Mouse (Mus musculus) midbrain, embryonic 12.5 days (tissue): Measurements from ENCODE around the gene Dnmt1. TPM values are rescaled to one million over a fixed set of nuclear protein-coding genes. Genes with fewer than 3 reads are reported as not detected.
A peak's percentile ranks its signal among the peaks of the same experiment; 100 is the strongest.

Experiments
- ATAC-seq: fragments of 200-750 bp; cut with Nextera tagmentation; 2 replicates; pipeline ENCODE4 v1.8.0; 2017; ENCODE audit warnings: low read depth, moderate TSS enrichment, moderate library complexity; ENCODE audit not compliant: low FRiP score
- H3K27ac ChIP-seq: fragments of 300-500 bp; sonication (generic); replicated peaks from 2 replicates; pipeline ENCODE4 v1.5.1; 2016; ENCODE audit warnings: mild to moderate bottlenecking
- H3K27me3 ChIP-seq: fragments of 300-500 bp; sonication (generic); 2 replicates; pipeline ENCODE4 v1.6.1; 2016; ENCODE audit warnings: mild to moderate bottlenecking
- H3K36me3 ChIP-seq: fragments of 300-500 bp; sonication (generic); 2 replicates; pipeline ENCODE4 v1.6.1; 2016
- H3K4me1 ChIP-seq: fragments of 300-500 bp; sonication (generic); 2 replicates; pipeline ENCODE4 v1.6.1; 2016
- H3K4me2 ChIP-seq: fragments of 300-500 bp; sonication (generic); replicated peaks from 2 replicates; pipeline ENCODE4 v1.6.1; 2016; ENCODE audit warnings: mild to moderate bottlenecking, moderate library complexity
- H3K4me3 ChIP-seq: fragments of 300-500 bp; sonication (generic); 2 replicates; pipeline ENCODE4 v1.5.1; 2016; ENCODE audit warnings: mild to moderate bottlenecking
- H3K9ac ChIP-seq: fragments of 300-500 bp; sonication (generic); replicated peaks from 2 replicates; pipeline ENCODE4 v1.6.1; 2016; ENCODE audit warnings: mild to moderate bottlenecking, moderate library complexity
- H3K9me3 ChIP-seq: fragments of 300-500 bp; sonication (generic); 2 replicates; pipeline ENCODE4 v1.6.1; 2016; ENCODE audit warnings: mild to moderate bottlenecking
- WGBS: fragments of 180-500 bp; shearing (Covaris S2); methylation state at CpG from one replicate; pipeline ENCODE4 v1.1.7; 2016; 5-methylcytosine and 5-hydroxymethylcytosine counted together
- polyA plus RNA-seq: library from polyadenylated mRNA; unstranded; fragments of >200 nt; fragmentation: Nextera tagmentation; extraction: Ambion mirVana; gene quantifications from 2 replicates; pipeline ENCODE4 v1.2.1, GENCODE M21; 2016

The Dnmt1 gene
- polyA plus RNA-seq, 1 experiment from 2014 or later = 109 TPM

DNA sequence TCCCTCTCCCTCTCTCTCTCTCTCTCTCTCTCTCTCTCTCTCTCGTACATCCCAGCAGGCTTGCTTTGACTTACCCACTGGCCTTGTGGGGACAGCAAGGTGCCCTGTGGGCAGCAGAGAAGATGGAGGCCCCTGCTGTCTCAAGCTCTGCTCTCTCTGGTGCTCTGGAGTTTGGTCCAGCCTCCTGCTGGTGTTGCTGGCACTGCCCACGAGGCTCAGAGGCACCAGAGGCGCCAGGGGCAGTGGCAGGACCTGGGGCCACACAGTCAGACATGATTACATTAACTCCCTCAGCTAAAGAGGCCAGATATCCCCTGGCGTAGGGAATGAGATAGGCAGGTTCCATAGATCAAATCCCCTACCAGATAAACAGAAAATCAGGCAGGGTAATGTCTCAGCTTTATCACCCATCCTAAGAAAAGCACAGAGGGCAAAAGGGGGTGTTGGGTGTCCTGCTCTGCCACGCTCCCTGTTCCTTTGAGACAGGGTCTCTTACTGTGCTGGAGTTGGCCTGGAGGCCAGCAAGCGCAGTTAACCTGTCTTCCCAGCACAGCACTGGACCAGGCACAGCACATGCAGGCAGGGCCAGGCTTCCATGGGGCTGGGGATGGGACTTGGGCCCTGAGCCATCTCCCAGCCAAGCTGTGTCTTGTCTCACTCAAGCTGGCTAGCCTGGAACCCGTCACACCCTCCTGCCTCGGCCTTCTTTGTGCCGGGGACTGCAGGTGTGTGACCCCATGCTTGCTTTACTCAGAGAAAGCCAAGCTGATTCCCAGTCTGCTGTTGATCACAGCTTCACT lies 83.2 kb downstream of the Dnmt1 start:
- Histone ChIP-seq H3K36me3 (no peaks in the 10 kb centered on the region), H3K9ac (no peak overlapping the region), H3K4me3 (no peak overlapping the region), H3K27me3 (peaks cover 5% of the 10 kb centered on the region; the same call in 1 of the 2 replicates), H3K27ac (no peak overlapping the region), H3K4me1 (0 out of 2 replicates have a peak, but pooled peaks cover 5% of the 10 kb centered on the region), H3K4me2 (no peak overlapping the region), H3K9me3 (no peaks in the 10 kb centered on the region)
- no peak for ATAC-seq
- WGBS = 72% methylated on average over 9 of the region's 9 CpGs

DNA sequence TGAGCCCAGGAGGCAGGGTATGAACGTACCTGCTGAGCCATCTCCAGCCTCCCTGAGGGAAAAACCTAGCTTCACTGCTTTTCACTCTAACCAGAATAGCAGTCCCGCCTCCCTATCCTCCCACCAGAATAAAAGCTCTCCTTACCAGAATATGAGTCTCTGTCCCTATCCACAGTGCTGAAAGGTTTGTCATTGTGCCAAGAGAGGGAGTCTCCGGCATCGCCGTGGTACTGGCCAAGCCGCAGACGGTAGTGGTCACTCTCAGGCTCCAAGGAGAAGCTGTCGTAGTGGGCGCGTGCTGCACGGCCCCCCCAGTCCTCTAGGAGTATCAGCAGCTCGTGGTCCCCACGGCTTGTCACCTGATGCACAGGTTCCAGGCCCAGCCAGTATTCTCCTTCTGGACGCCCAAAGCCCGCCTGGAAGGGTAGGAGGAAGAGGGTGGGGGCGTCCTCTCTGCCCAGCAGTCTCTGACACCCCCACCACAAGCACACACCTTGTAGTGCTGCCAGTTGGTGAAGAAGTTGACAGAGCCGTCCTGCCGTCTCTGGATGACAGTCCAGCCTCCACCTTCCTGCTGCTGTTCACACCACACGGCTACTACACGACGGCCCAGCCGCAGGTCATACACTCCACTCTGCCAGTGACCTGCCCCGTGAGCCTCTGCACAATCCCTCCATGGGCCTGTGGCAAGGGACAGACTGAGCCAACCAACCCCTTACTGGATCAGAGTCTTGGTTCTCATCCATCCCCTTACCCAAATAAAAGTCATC lies 84.5 kb downstream of the Dnmt1 start:
- 67% methylated on average over 23 of the region's 23 CpGs for WGBS
- no peaks in the 10 kb centered on the region for H3K36me3 ChIP-seq
- no peak overlapping the region for H3K4me3 ChIP-seq
- 0 out of 2 replicates have a peak, but pooled peaks cover 5% of the 10 kb centered on the region for H3K4me1 ChIP-seq
- H3K9ac ChIP-seq = no peak overlapping the region
- no peak overlapping the region for H3K27ac ChIP-seq
- no peak overlapping the region for H3K4me2 ChIP-seq
- no peaks in the 10 kb centered on the region for H3K9me3 ChIP-seq
- H3K27me3 ChIP-seq = peaks cover 18% of the 10 kb centered on the region
- no peak for ATAC-seq

DNA sequence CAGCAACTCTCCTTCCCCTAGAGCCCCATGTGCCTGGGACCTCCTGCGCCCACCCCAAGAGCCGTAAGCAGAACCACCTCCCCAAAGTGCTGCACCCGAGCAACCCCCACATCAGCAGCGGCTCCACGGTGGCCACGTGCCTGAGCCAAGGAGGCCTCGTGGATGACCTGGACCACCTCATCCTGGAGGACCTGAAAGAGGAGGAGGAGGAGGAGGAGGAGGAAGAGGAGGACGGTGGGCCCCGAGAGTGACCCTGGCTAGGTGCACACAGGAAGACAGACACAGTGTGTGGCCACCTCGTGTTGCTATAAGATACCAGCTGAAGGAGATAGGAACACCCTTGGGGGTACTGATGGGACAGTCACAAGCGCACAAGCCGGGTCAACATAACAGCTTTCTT lies 86.2 kb downstream of the Dnmt1 start:
- ATAC-seq = no peak
- Histone ChIP-seq H3K27me3 (peaks cover 35% of the 10 kb centered on the region), H3K9me3 (no peaks in the 10 kb centered on the region), H3K36me3 (no peaks in the 10 kb centered on the region), H3K9ac (no peak overlapping the region), H3K4me1 (peaks cover 6% of the 10 kb centered on the region; the same call in 1 of the 2 replicates), H3K4me2 (no peak overlapping the region), H3K27ac (no peak overlapping the region), H3K4me3 (no peak overlapping the region)
- WGBS = 89% methylated on average over 12 of the region's 12 CpGs

DNA sequence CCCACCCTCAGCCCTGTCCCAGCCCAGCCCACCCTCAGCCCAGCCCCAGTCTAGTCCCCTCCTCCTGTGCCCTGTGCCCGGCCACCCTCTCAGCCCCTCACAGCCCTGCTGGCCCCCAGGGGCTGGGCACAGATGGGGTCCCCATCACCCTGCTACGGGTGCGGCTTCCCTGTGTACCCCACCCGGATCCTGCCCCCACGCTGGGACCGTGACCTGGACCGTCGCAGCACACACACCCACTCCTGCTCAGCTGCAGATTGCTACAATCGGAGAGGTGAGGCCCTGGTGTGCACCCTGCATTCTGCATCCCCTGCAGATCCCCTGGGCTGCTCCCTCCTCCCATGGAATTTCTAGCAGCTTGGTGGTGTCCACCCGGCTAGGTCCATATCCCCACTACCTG lies 86.7 kb downstream of the Dnmt1 start:
- H3K4me1 ChIP-seq = peaks cover 8% of the 10 kb centered on the region; the same call in 1 of the 2 replicates
- H3K9me3 ChIP-seq = no peaks in the 10 kb centered on the region
- H3K27ac ChIP-seq = no peak overlapping the region
- ATAC-seq = no peak
- H3K9ac ChIP-seq = no peak overlapping the region
- no peak overlapping the region for H3K4me3 ChIP-seq
- peaks cover 40% of the 10 kb centered on the region for H3K27me3 ChIP-seq
- no peaks in the 10 kb centered on the region for H3K36me3 ChIP-seq
- 91% methylated on average over 10 of the region's 10 CpGs for WGBS
- no peak overlapping the region for H3K4me2 ChIP-seq

DNA sequence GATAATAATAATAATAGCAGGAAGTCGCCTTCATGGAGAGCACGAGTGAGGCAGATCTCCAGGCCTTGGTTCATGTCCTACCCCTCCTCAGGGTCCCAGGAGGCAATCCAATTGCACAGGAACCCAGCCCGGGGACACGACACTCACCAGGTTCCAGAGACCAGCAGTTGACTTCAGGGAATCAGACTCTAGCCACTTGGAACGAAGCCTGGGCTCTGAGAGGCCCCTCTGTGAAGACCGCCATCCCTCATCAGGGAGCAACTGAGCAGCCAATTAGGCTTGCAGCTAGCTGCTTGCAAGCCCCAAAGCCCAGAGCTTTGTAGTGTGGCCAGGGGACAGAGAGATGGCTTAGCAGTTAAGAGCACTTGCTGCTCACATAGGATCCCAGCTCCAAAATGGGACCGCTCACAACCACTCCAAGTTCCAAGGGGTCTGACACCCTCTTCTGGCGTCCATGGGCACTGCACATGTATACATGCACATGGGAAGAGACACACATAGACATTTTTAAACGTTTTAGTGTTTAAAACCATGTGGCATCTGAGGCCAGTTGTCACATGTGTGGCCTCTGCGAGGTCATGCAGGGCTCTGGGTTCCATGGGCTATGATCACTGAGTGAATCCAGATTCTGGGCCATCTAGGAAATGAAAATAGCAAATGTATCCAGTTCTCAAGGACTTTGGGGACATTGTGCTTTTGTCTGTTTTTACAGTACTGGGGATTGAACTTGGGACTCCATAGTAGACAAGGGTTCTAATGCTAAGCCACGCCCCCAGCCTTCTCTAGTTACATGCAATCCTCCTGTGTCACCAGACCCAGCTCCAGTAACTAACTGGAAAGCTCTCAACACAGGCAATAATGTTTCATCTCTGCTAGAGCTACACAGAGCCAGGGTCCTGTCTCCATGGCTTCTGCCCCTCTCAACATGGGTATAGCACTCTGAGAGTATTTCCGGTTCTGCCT lies 89.2 kb downstream of the Dnmt1 start:
- Histone ChIP-seq H3K36me3 (no peaks in the 10 kb centered on the region), H3K27ac (no peak overlapping the region), H3K4me2 (no peak overlapping the region), H3K4me1 (peaks cover 8% of the 10 kb centered on the region; the same call in 1 of the 2 replicates), H3K9me3 (no peaks in the 10 kb centered on the region), H3K27me3 (peaks cover 57% of the 10 kb centered on the region), H3K4me3 (no peak overlapping the region), H3K9ac (no peak overlapping the region)
- ATAC-seq = no peak
- WGBS = 74% methylated on average over 12 of the region's 12 CpGs

DNA sequence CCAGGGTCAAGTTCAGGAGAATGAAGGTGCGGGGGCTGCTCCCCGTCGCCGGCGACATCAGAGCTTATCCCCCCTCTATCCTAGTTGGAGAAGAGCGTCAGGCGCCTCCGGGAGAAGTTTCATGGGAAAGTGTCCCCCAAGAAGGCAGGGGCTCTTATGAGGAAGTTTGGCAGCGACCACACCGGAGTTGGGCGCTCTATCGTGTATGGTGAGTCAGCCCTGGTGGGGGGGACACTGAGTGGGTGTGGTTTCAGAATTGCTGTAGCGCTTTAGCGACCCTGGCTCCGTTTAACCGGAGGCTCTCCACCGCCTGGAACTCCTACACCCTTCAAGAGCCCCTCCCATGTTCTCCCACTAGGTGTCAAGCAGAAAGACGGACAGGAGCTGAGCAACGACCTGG lies 90.4 kb downstream of the Dnmt1 start:
- H3K4me2 ChIP-seq = no peak overlapping the region; the same call in 1 of the 2 replicates
- H3K4me3 ChIP-seq = no peak overlapping the region
- no peaks in the 10 kb centered on the region for H3K9me3 ChIP-seq
- H3K27ac ChIP-seq = no peak overlapping the region
- WGBS = 7% methylated on average over 19 of the region's 19 CpGs
- ATAC-seq = no peak
- no peaks in the 10 kb centered on the region for H3K36me3 ChIP-seq
- peaks cover 61% of the 10 kb centered on the region for H3K27me3 ChIP-seq
- H3K9ac ChIP-seq = no peak overlapping the region
- peaks cover 8% of the 10 kb centered on the region; the same call in 1 of the 2 replicates for H3K4me1 ChIP-seq

DNA sequence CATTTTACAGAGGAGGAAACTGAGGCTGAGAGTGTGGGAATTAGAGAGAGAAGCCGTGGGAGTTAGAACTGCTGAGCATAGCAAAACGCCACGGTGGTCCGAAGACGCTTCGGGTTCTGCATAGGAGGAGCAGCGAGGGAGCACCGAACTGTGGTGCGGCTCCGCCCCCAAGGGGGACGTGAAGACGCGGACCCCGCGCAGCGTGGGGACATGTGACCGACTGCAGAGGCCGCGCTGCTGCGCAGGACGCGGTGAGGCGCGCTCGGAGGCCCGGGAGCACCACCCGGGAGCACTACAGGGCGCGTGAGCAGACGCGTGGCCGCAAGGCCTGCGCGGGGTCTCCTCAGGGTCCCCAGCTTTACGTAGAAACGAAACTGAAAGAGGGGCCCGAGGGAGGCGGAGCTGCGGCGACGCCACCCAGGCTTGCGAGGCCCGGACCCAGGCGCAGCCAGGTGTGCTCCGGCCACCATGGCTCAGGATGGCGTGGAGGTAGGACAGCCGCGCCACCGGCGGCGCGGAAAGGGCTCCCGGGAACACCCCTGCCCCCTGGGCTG lies 91.2 kb downstream of the Dnmt1 start, which contains the start of gene A230050P20Rik:
TSS of gene A230050P20Rik (plus strand) at position 195 of the 554 bp plus-strand sequence.
- H3K27me3 ChIP-seq = peaks cover 61% of the 10 kb centered on the region
- no peak for ATAC-seq

DNA sequence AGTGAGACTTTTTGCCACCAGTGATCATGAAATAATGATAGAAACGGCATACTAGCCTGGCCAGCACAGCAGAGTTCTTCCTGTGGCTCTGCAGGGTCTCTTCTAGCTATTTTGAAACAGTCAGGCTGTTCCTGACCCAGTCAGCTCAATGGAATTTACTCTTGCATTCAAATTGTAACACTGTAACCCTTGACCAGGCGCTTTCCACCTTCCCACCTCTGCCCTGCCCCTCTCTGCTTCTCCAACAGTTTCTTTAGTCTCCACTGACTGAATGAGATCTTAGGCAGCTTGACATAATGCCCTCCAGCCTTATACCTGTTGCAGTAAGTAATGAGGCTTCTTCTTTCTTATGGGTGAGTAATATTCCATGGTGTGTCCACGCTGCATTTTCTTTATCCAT lies 92.8 kb downstream of the Dnmt1 start:
- WGBS = 52% methylated on average over 3 of the region's 3 CpGs
- ATAC-seq = no peak

More for the DNA sequence above, 91.2 kb downstream of the Dnmt1 start, which contains the start of gene A230050P20Rik:
- H3K9me3 ChIP-seq = no peaks in the 10 kb centered on the region
- H3K27ac ChIP-seq = no peak within 1 kb of the TSS
- no peak within 1 kb of the TSS for H3K9ac ChIP-seq
- WGBS = 10% methylated on average over 52 of the region's 53 CpGs
- H3K4me2 ChIP-seq = peak within 1 kb of the TSS; percentile 27
- peak within 1 kb of the TSS; percentile 26 for H3K4me3 ChIP-seq
- no peaks in the 10 kb centered on the region for H3K36me3 ChIP-seq
- peaks cover 8% of the 10 kb centered on the region; the same call in 1 of the 2 replicates for H3K4me1 ChIP-seq

DNA sequence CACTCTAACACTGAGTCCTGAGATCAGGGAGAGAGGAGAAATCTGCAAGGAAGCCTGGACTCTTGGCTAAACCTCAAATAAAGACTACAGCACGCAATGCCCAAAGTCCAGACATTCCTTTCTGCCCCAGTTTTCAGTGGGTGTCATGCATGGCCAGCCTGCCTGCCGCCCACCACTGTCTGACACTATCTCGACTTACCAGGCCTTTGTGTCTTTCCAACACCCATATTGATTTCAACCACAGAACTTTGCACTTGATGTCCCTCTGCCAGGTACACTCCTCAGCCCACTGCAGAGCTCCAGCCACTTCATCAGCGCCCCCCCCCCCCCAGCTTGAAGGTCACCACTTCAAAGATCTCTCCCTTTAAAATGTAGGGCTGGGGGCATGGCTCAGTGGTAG lies 97.5 kb downstream of the Dnmt1 start:
- no peak for ATAC-seq
- WGBS = 63% methylated on average over 4 of the region's 4 CpGs
- no peaks in the 10 kb centered on the region for H3K36me3 ChIP-seq
- no peaks in the 10 kb centered on the region for H3K4me1 ChIP-seq
- H3K27ac ChIP-seq = no peak overlapping the region
- H3K9ac ChIP-seq = no peak overlapping the region
- H3K9me3 ChIP-seq = no peaks in the 10 kb centered on the region
- peaks cover 20% of the 10 kb centered on the region for H3K27me3 ChIP-seq
- no peak overlapping the region for H3K4me3 ChIP-seq
- no peak overlapping the region for H3K4me2 ChIP-seq

More for the DNA sequence above, 92.8 kb downstream of the Dnmt1 start:
- Histone ChIP-seq H3K27me3 (peaks cover 60% of the 10 kb centered on the region), H3K4me1 (peaks cover 8% of the 10 kb centered on the region; the same call in 1 of the 2 replicates), H3K4me3 (no peak overlapping the region), H3K9ac (no peak overlapping the region), H3K36me3 (no peaks in the 10 kb centered on the region), H3K27ac (no peak overlapping the region), H3K9me3 (no peaks in the 10 kb centered on the region), H3K4me2 (no peak overlapping the region)

DNA sequence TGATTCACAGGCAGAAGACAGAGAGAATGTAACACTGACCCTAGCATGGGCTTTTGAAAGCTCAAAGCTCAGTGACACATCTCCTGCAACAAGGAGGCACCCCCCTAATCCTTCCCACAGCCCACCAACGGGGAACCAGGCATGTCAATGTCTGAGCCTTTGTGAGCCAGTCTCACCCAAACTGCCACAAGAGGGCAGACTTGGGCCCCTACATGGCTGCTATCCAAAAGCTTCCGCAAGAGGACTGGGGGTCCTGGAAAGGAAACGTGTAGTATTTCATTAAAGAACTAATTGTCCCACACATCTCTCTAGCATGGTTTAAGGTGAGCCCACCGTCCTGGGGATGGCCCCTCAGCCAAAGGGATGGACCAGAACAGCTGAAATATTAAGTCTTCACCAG lies 97.9 kb downstream of the Dnmt1 start:
- H3K9me3 ChIP-seq = no peaks in the 10 kb centered on the region
- no peak for ATAC-seq
- no peak overlapping the region for H3K9ac ChIP-seq
- no peaks in the 10 kb centered on the region for H3K36me3 ChIP-seq
- H3K27me3 ChIP-seq = peaks cover 16% of the 10 kb centered on the region
- no peak overlapping the region for H3K27ac ChIP-seq
- H3K4me1 ChIP-seq = no peaks in the 10 kb centered on the region
- 12% methylated on average over 4 of the region's 4 CpGs for WGBS
- H3K4me2 ChIP-seq = no peak overlapping the region
- H3K4me3 ChIP-seq = no peak overlapping the region

DNA sequence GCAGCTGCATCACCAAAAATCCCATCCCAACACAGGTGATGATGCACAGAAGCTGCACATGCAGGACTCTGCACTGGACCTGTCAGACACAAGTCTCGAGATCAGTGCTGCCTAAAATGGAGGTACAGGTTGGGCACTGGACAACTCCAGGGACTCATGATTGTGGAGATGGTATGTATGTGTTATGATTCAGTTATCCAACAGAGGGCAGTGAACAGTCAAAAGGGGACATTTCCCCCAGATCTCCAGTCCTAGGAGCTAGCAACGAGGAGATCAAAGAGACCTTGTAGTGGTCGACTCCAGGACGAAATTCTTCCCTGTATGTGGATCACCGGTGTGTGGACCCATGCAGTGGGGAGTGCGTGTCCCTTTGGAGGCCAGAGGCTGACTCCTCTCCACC lies 99.8 kb downstream of the Dnmt1 start:
- no peak overlapping the region for H3K9ac ChIP-seq
- H3K4me2 ChIP-seq = no peak overlapping the region
- no peaks in the 10 kb centered on the region for H3K9me3 ChIP-seq
- no peaks in the 10 kb centered on the region for H3K36me3 ChIP-seq
- H3K4me1 ChIP-seq = no peaks in the 10 kb centered on the region
- WGBS = 55% methylated on average over 6 of the region's 6 CpGs
- 0 out of 2 replicates have a peak, but pooled peaks cover 6% of the 10 kb centered on the region for H3K27me3 ChIP-seq
- no peak overlapping the region for H3K27ac ChIP-seq
- no peak overlapping the region for H3K4me3 ChIP-seq
- no peak for ATAC-seq
